Mouse (Mus musculus) adrenal gland, adult 2 months (tissue): Measurements from ENCODE around the gene E2f8. TPM values are rescaled to one million over a fixed set of nuclear protein-coding genes. Genes with fewer than 3 reads are reported as not detected.

Experiments used
- polyA plus RNA-seq: library from polyadenylated mRNA; depleted of rRNA; stranded (reverse); fragments of >200 nt; gene quantifications from 2 replicates; pipeline ENCODE4 v1.2.3, GENCODE M21; 2012; rRNA removed
- total RNA-seq, 2 experiments: library from RNA; stranded (reverse); gene quantifications; 2 replicates each; pipeline ENCODE4 v1.2.3; 2021

E2f8 gene
- total and polyA plus RNA-seq, 3 experiments = 0.55 to 1.2 (median 0.66) TPM

Other genes starting within 250 kb of the E2f8 start
- gene Mrgprb3, start 237.8 kb downstream of the E2f8 start, total RNA-seq = not detected
- gene Mrgprb3, start 237.8 kb downstream of the E2f8 start, polyA plus RNA-seq = not detected in 2 replicates
- 10 to 100 TPM in 1 of 2 experiments, 1 to 10 TPM in 1; 7.0 to 10.5 TPM for gene Zdhhc13, start 92.6 kb downstream of the E2f8 start, total RNA-seq
- 1.5 TPM in 2 replicates for gene Zdhhc13, start 92.6 kb downstream of the E2f8 start, polyA plus RNA-seq
- not detected for gene Csrp3, start 33.6 kb downstream of the E2f8 start, total RNA-seq
- not detected in 2 replicates for gene Csrp3, start 33.6 kb downstream of the E2f8 start, polyA plus RNA-seq
- 1 to 10 TPM; 6.4 to 6.9 TPM for gene Nav2, start 27.1 kb upstream of the E2f8 start, total RNA-seq
- gene Nav2, start 27.1 kb upstream of the E2f8 start, polyA plus RNA-seq = 3.3 and 4.8 TPM in 2 replicates